Mouse (Mus musculus) adrenal gland (tissue): ENCODE measurements at regions not wholly inside any gene's neighbourhood (a gene's known extent, or its start where the extent isn't known, plus 50 kb on each side); places are given as distances from the start of the nearest gene placed in this dataset.

Source experiments
- intact Hi-C: fragments of 180-260 bp; cut with DNase I; formaldehyde crosslinking; loops from one replicate; pipeline ENCODE4 v1.15.1; 2025

DNA sequence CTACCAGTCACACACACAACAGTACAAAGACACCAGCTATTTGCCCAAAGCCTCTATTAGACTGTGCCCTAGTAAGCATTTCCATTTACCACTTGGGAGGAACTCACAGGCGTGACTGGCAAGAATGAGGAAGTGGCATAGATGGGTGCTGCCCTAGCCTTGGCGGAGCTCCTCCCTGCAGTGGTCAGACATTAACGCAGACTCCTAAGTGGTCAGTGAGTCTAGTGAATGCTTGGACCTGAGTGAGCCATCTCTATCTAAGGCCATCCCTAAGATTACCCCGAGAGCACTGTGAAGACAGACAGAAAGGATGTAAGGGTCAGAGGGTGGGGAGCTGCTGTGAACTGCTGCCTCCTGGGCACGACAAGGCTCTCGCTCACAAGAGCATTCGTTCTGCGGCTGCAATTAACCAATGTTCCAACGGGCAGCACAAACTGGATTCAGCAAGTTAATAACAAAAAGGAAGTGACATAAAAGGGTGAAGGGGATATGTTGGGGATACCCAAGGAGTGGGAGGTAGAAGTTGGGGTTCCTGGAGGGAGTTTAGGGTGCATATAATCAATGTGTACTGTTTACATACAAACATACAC, 206.0 kb upstream of the Smim15 start:
- intact Hi-C loops: no loop called here

DNA sequence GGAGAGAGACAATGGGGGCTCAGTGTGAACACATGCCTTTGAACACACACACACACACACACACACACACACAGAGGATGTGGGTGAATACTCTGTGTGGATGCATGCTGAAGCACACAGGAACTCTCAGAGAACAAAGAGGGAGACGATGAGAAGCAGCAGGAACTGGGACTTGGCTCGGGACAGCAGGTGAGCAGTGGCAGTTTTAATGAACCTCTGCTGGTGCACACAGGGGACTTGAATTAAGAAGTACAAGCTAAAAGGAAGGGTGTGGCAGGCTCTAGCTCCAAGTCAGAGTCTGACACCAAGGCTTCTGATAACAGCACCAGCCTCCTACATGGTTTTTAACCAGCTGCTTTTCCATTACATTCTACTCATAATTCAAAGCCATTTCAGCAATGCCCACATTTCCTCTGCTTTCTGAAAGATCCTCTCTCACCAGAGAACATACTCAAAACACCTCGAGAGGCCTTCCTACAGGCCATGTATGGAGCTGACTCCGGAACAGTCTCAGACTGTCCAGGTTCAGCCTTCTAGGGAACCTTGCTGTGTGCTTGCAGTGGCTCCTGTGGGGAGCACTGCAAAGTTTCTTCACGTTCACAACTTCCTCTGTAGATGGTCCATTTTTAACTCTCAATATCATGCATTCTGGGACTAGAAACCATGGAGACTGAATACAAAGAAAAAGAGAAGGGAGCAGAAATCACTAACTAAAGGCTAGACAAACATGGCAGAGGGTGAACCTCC, 206.9 kb upstream of the Smim15 start:
- intact Hi-C loops: no loop called here

DNA sequence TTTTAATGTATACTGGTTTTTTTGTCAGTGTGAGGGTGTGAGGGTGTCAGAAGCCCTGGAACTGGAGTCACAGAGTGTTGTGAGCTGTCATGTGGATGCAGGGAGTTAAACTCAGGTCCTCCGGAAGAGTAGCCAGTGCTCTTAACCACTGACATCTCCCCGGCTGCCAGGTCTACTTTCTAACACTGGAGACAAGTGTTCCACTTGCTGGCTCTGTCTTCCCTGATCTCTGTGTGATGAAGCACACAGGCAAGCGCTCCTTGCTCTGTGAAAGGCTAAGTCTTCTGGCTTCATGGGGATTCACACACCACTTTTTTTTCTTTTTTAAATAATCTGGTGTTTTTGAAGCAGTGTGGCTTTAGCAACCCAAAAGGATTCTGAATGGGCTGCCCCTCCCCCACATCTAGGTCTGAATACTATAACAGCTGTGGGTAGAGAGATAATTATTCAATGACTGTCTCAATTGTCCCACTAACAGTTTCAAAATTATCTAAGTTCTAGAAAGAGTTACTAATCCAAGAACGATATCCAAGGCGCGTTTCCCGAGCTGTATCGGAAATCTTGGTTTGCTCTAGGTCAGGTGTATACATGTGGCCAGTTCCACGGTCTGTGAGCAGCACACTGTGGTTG, 208.4 kb upstream of the Smim15 start:
- intact Hi-C loops: no loop called here

DNA sequence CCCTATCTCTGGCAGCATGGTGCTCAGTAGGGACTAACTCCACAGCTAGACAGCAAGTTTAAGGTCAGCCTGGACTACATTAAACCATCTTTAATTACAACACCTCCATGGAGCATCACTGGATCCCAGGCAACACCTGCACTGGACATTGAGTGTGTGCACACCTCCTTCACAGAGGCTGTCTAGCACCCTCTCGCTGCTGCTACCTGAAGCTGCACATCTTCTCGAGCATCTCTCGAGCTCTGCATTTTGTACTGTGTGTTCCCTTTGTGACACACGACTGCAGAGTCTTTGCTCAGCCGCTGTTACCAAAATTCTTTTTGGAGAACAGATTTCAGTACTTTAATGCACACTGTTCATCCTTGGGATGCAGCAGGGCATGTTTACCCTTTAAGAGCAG, 212.2 kb upstream of the Smim15 start:
- intact Hi-C loops: loop anchor here (5.0 kb wide), 1 partner anchor 55 kb away; no protein-coding TSS in a partner anchor

DNA sequence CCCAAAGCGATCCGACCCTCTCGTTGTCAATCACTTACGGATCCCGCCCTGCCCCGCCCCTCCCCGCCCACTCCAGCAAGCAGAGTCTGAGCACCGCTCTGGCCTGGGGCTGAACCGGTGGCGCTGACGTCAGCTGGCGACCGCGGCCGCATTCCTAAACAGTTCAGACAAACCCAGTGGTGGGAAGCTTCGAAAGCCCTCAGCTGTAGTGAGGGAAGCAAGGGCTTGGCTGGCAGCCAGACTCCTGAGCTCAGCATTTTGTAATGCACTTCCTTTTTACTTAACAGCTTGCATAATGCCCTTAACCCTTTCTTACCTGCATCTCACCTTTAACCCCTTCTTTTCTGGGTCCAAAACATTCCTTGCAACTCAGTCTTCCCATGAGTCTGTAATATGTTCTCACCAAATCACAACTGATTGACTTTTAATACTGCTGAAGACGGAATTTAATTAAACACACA, 213.0 kb upstream of the Smim15 start:
- intact Hi-C loops: loop anchor here (5.0 kb wide), 1 partner anchor 56 kb away; no protein-coding TSS in a partner anchor

DNA sequence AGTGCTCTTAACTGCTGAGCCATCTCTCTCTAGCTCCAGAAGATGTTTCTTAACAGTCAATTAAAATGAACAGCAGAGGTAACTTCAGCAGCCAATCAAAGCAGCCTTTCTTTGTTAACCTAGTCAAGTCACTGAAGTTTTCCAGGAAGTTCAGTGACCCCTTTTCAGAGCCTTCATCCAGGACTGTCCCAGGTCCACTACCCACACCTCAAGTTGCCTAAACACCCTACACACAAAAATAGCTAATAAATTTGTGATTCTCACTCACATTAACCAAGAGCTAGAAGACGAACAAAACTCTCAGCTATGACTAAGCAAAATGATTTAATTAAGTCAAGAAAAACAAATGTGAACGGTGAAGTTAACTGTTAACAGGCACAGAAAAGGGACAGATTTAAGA, 214.0 kb upstream of the Smim15 start:
- intact Hi-C loops: loop anchor here (5.0 kb wide), 1 partner anchor 57 kb away; no protein-coding TSS in a partner anchor

DNA sequence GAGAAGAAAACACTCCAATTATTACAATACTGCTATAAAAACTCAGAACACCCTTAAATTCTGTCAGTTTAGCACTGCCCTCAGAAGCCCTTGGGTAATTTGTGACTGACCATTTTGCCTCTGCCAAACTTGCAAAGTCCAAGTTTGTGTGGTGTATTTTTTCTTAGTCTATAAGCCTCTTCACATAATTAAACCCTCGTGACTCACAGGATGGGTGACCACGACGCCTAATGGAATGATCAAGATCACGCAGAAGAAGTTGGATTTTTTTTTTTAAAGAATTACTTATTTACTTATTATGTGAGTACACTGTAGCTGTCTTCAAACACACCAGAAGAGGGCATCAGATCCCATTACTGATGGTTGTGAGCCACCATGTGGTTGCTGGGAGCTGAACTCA, 214.4 kb upstream of the Smim15 start:
- intact Hi-C loops: loop anchor here (5.0 kb wide), 1 partner anchor 57 kb away; no protein-coding TSS in a partner anchor

DNA sequence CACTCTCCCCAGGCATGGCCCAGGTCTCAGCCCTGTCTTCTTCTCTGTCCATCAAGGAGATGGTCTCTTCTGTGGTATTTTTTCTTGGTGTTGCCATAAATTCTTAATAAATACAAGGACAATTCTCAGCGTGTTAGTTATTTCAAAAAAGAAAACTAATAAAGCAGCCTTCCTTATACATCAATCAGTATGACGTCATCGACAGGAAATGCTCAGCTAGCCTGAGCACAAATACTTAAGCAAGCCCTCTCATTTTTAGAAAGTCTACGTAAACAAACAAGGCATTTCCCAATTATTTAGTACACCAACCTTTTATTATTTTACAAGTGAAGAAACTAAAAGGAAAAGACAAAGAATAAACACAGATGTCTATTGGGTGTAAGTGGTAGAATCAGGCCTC, 218.6 kb upstream of the Smim15 start:
- intact Hi-C loops: no loop called here

DNA sequence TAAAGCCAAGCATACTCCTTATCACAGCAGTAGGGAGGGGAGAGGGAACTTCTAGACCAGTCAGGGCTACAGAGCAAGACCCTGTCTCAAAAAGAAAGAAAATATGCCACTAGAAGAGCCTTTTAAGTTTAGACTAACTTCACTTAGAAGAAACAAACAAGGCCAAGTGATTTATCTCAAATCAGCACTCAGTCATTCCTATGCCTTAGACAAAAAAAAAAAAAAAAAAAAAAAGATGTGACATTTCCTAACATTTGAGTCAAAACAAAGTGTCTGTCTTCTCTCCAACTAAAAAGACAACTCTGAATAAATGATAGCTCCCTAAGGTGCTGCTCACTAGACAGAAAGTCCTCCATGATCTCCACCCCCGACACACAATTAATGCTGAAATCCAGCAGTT, 220.9 kb upstream of the Smim15 start:
- intact Hi-C loops: no loop called here

DNA sequence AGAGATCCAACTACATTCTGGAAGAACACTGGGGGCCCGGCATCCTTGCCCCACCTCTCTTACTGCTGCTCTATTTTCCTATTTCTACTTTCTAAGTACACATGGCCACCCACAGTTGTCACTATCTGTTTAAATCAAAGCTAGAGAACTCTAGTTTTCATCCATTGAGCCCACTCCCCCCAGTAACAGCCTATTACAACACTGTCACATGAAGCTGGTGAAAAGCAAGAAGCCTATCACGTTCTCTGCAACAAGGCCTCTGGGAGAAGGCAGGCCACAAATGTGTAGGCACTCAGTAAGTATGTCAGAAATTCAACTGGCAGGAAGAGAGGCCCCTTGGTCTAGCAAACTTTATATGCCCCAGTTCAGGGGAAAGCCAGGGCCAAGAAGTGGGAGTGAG, 222.0 kb upstream of the Smim15 start:
- intact Hi-C loops: no loop called here

DNA sequence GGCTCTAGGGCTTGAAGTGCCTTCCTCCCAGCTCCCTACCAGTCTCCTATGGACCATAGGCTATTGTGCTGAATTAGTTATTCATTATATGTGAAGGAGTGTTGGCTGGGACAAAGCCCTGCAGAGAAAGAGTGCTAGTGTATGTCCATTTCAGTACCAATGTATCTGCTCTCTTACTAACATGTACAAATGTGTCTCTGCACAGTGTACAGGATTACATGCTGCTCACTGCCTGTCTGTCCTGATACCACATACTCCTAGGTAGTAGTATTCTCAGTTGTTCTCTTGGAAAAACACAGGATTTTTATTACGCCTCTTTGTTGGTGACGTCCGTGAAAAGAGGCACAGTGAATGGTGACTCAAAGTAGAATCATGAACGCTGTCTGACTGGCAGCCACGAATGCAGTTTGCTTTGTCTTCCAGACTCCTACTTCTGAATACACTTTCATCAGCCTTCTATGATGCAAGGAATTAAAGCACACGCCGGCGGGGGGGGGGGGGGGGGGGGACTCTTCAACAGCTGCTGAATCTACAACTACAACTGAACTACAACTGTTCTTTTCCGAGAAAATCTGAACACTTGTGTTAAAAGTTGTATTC, 230.6 kb upstream of the Smim15 start:
- intact Hi-C loops: no loop called here

DNA sequence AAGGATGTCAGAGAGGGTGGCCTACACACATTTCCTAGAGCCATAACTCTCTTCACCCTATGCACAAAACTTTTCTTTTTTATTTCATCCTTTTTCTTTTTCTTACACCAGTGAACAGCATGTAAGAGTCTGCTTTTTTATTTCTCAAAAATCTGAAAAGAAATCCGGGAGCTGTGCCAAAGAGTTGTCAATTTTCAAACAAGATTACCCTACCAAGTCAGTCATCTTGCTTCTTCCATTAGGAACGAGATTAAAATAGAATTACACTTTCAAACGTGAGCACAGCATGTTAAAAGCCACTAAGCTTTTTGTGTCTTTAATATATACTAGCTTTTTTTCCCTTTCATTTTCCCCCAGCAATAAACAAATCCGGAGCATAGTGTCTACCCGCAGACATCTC, 232.2 kb upstream of the Smim15 start:
- intact Hi-C loops: no loop called here

DNA sequence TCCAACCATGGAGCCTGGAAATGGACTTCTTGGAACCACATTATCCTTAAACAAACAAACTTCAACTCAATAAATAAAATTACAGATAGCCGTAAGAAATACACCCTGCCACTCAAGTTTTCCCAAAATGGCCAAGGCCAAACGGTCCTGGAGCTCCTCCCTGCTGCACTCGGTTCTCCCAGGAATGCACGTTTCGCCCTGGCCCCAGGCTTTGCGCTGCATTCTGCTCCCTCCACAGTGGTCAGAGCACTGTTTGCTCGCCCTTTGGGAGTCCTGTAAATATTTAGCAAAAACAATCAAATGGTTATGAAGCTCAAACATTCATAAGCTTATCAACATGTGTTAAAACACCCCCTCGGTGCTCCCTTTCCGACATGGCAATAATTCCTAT, 233.4 kb upstream of the Smim15 start:
- intact Hi-C loops: no loop called here

DNA sequence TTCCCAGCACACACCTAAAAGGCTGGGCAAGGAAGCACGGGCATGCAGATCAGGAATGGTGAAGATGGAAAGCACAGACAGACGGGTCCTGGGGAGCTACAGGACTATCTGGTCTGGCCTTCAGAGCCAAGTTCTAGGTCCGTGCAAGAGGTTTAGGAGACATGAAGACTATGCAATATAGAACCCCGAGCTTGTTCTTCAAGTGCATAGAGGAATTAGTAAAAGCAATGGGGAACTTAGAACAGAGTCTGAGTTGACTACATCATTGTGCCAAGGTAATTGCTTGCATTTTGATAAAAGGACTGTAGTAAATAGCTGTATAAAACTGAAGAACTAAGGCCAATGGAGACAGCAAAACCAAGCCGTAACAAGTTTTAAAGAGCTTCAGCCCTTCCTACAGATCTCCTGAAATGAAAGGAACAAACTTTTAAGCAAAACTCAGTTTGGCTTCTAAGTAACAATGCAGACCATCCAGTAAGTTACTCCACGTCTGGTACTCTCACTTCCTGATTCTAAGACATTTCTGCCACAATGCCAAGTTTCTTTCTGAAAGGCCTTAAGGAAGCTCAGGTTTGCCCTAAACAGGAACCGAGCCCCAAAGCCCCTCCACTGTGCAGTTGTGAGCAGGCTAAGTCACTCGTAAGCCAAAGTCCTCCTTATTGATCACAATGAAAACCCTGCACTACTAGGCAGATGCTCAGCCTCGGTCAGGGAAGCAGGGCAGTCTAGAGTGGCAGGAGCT, 234.0 kb upstream of the Smim15 start:
- intact Hi-C loops: no loop called here

DNA sequence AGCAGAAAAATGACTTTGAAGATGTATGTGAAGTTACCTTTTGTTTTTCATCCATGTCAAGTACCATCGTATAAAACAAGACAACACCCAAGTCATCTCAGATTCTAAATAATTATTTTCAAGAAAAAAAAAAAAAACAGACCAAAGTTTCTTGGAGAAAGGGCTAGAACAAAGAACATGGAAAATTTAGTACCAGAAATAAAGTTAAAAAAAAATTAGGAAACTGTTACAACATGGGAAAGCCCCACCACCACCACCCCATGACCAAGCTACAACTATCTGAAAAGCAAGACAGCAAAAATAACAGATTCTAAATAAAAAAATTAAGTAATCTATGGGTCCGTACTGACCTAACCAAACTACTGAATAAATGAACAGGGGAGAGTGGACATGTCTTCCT, 235.3 kb upstream of the Smim15 start:
- intact Hi-C loops: no loop called here

DNA sequence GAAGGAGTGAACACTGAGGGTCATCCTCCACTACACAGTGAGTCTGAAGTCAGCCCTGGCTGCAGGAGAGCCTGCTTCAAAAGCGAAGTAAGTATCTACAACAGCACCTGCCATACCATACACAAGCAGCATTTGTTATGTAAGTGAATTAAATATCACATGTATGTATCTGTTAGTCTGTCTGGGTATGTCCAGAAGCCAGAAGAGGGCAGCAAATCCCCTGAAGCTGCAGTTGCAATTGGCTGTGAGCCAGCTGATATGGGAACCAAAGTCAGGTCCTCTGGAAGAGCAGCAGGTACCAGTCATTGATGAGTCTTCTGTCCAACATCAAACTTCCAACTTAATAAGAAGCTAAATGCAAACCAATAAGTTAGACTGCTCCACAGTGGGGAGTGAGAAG, 239.8 kb upstream of the Smim15 start:
- intact Hi-C loops: no loop called here

DNA sequence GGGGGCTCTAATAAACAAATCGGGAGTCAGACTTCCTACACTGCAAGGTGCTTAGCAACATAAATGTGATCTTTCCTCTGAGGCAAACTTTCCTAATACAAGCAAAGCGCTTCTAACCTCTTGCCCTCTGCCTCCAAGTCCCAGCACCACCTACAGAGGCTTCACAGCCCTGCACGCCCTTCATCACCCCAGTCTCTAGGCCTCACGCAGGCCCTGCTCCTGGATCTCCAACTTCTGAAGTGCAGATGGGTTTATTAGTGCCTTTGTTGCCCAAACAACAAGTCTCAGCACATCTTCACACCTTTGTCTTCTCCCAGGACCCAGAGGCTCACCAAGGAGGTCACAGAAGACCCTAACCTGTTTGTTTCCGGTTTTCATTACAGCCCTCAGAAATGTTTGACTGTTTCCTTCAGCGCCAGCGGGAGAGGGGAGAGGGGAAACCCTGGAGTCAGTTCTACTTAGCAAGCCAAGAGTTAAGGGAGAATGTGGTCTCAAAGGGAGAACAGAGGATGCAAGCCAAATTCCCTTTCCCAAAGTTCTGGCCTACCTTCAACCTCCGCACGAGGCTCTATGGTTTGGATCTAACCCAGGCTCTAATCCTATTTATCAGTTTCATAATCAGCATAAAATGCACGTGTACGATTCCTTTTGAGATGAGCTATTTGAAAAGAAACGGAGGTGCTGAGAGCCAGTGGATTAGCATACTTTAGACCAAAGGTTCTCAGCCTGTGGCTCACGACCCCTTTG, 244.9 kb upstream of the Smim15 start:
- intact Hi-C loops: no loop called here

DNA sequence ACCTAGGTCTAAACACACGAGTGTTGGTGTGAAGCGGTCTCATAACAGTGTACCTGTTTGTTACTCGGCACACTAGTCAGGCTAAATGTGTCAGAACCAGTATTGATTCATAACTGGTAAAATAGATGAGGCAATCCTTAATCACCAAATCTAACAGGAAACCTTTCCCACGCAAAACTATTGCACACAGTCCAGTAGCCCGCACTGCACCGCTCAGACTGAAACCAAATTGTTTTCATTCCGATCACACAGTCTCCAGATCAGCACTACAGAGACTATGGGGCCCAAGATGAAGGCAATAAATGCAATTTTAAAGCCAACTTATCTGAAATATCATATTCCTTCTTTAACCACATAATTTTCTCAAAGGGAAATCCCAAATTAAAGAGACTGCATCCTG, 246.1 kb upstream of the Smim15 start:
- intact Hi-C loops: no loop called here

DNA sequence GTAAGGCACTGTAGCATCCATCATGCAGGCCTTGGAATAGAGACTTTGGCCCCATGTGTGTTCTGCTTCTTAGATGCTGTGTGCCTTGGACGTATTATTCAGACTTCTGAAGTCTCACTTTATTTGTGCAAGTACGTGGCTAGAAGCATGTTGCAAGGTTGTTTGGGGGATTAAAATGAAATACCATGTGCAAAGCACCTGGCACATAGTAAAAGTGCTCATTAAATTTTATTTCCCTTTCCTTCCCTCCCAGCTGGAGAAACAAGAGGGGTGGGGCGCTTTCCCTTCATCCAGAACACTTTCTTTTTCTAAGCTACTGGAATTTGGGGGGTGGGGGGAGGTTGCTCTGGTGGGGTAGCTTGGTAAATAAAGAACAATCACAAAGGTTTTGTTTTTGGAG, 248.7 kb upstream of the Smim15 start:
- intact Hi-C loops: no loop called here

DNA sequence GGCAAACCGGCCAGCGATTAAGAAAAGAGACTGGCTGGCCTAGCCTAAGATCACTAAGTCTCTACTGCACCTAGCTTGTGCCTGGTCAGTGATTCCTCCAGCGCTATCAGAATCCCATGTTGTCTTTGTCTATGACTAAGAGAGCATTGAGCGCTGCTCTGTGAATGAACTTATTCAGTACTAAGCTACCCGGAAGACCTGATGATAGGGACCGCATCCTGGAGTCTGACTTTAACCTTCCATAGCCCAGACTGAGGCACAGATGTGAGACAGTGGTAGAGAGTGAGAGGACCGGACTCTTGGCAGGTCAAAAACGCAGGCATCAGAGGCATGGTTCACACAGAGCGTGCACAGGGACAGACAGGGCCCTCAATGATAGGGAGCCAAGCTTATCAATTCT, 252.5 kb upstream of the Smim15 start:
- intact Hi-C loops: no loop called here

DNA sequence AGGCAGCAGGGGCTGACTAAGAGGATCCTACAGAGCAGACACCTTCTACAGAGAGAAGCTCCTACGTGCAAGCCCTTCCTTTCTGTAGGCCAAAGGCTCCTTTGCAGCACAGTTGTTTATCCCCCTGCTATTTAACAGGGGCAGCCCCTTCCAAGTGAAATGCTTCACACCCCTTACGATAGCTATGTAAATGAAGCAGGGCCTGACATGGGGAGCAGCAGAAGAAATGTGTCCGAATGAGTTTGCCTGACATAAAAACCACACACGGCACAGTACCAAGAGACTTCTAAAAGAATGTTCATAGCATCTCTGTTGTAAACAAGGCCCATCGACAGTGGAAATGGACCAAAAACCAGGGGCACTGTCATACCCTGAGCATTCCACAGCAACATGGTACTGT, 259.3 kb upstream of the Smim15 start:
- intact Hi-C loops: no loop called here
